Mouse (Mus musculus): ENCODE results near the gene Lima1. TPM values are rescaled to one million over a fixed set of nuclear protein-coding genes. Genes with fewer than 3 reads are reported as not detected.

Lima1 gene
- total and polyA plus RNA-seq, 2 experiments from 2014 or later: 6.4 to 7.8 TPM

DNA sequence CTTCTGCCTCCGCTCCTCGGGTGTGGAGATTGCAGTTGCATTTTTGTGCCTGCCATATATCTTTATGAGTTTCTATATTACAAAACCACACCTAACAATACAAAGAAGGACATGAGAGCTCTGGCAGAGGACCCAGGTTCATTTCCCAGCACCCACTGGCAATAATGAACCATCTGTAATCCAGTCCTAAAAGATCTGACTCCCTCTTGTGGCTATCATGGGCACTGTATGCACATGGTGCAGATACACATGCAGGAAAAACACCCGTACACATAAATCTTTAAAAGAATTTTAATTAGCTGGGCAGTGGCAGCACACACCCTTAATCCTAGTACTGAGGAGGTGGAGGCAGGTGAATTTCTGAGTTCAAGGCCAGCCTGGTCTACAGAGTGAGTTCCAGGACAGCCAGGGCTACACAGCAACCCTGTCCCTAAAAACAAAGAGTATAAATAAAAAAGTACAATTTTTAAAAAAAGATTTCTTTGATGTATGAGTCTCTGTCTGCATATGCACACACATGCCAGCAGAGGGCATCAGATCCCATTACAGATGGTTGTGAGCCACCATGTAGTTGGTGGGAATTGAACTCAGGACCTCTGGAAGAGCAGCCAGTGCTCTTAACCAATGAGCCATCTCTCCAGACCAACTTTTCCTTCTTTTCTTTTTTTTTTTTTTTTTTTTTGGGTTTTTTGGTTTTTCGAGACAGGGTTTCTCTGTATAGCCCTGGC is 146.0 kb downstream of the Lima1 start:
- Histone ChIP-seq H3K4me2 (ENCODE audit: low read depth, low read length, poor library complexity, severe bottlenecking) (no peak overlapping the region), H3K4me1 (ENCODE audit: insufficient read depth, low read length) (peaks cover 3% of the 10 kb centered on the region), H3K36me3 (ENCODE audit: insufficient read depth, low read length) (0 out of 2 replicates have a peak, but pooled peaks cover 3% of the 10 kb centered on the region), H3K27me3 (ENCODE audit: insufficient read depth, low read length) (no peaks in the 10 kb centered on the region), H3K4me3 (ENCODE audit: low read depth, low read length) (no peak overlapping the region), H3K9me3 (ENCODE audit: low read length) (no peaks in the 10 kb centered on the region), H3K27ac (ENCODE audit: low read depth, low read length) (no peak overlapping the region), H3K9ac (replicated peaks; ENCODE audit: low read length, poor library complexity, severe bottlenecking) (no peak overlapping the region)
- peak; percentile 35 for TF ChIP-seq CTCF (IDR thresholded peaks at IDR 0.05)
- WGBS: 99% methylated on average over 3 of the region's 4 CpGs
- DNase-seq (ENCODE audit: low spot score) (no peak), ATAC-seq (ENCODE audit: low FRiP score) (no peak)

Other genes starting within 250 kb of the Lima1 start
- 27.0 and 32.9 TPM in 2 replicates for gene Racgap1, start 223.8 kb downstream of the Lima1 start, total RNA-seq (2014; rRNA removed)
- gene Racgap1, start 223.8 kb downstream of the Lima1 start, polyA plus RNA-seq (2015; fragmentation: Nextera tagmentation; extraction: Ambion mirVana): 27.2 TPM in 2 replicates
- 138 and 150 TPM in 2 replicates for gene Asic1, start 205.1 kb downstream of the Lima1 start, total RNA-seq (2014; rRNA removed)
- 37.3 and 42.1 TPM in 2 replicates for gene Asic1, start 205.1 kb downstream of the Lima1 start, polyA plus RNA-seq (2015; fragmentation: Nextera tagmentation; extraction: Ambion mirVana)
- gene Smarcd1, start 173.3 kb downstream of the Lima1 start, total RNA-seq (2014; rRNA removed): 83.0 and 93.0 TPM in 2 replicates
- 77.7 and 92.2 TPM in 2 replicates for gene Smarcd1, start 173.3 kb downstream of the Lima1 start, polyA plus RNA-seq (2015; fragmentation: Nextera tagmentation; extraction: Ambion mirVana)
- gene Gm17349, start 170.0 kb downstream of the Lima1 start, total RNA-seq (2014; rRNA removed): not detected in 2 replicates
- gene Gm17349, start 170.0 kb downstream of the Lima1 start, polyA plus RNA-seq (2015; fragmentation: Nextera tagmentation; extraction: Ambion mirVana): not detected in 2 replicates
- gene Gpd1, start 157.9 kb downstream of the Lima1 start, total RNA-seq (2014; rRNA removed): 2.8 and 3.3 TPM in 2 replicates
- gene Gpd1, start 157.9 kb downstream of the Lima1 start, polyA plus RNA-seq (2015; fragmentation: Nextera tagmentation; extraction: Ambion mirVana): 1.1 and 1.2 TPM in 2 replicates
- gene Cox14, start 149.8 kb downstream of the Lima1 start, total RNA-seq (2014; rRNA removed): 60.9 and 67.2 TPM in 2 replicates
- gene Cox14, start 149.8 kb downstream of the Lima1 start, polyA plus RNA-seq (2015; fragmentation: Nextera tagmentation; extraction: Ambion mirVana): 165 and 180 TPM in 2 replicates
- 93.5 and 94.2 TPM in 2 replicates for gene Cers5, start 102.6 kb downstream of the Lima1 start, total RNA-seq (2014; rRNA removed)
- 75.8 and 76.8 TPM in 2 replicates for gene Cers5, start 102.6 kb downstream of the Lima1 start, polyA plus RNA-seq (2015; fragmentation: Nextera tagmentation; extraction: Ambion mirVana)
- not detected in 2 replicates for gene Fam186a, start 91.6 kb upstream of the Lima1 start, total RNA-seq (2014; rRNA removed)
- gene Fam186a, start 91.6 kb upstream of the Lima1 start, polyA plus RNA-seq (2015; fragmentation: Nextera tagmentation; extraction: Ambion mirVana): not detected in 2 replicates
- gene Larp4, start 94.6 kb upstream of the Lima1 start, total RNA-seq (2014; rRNA removed): 52.2 and 73.5 TPM in 2 replicates
- gene Larp4, start 94.6 kb upstream of the Lima1 start, polyA plus RNA-seq (2015; fragmentation: Nextera tagmentation; extraction: Ambion mirVana): 17.2 and 19.6 TPM in 2 replicates
- gene Dip2b, start 163.2 kb upstream of the Lima1 start, total RNA-seq (2014; rRNA removed): 44.1 and 44.8 TPM in 2 replicates
- gene Dip2b, start 163.2 kb upstream of the Lima1 start, polyA plus RNA-seq (2015; fragmentation: Nextera tagmentation; extraction: Ambion mirVana): 8.0 and 10.5 TPM in 2 replicates

Measured in midbrain, postnatal 0 days (tissue).